Mouse (Mus musculus): Measurements from ENCODE around the gene Kdm2a. TPM values are rescaled to one million over a fixed set of nuclear protein-coding genes. Genes with fewer than 3 reads are reported as not detected.
A peak's percentile ranks its signal among the peaks of the same experiment; 100 is the strongest.

Kdm2a gene
- polyA plus RNA-seq, 1 experiment from 2014 or later = 25.4 TPM

- H3K9ac ChIP-seq = peak overlapping the region; percentile 46
These were observed 95.0 kb downstream of the Kdm2a start for GRCm38 (mm10) chr19:4302936-4303639.

DNA sequence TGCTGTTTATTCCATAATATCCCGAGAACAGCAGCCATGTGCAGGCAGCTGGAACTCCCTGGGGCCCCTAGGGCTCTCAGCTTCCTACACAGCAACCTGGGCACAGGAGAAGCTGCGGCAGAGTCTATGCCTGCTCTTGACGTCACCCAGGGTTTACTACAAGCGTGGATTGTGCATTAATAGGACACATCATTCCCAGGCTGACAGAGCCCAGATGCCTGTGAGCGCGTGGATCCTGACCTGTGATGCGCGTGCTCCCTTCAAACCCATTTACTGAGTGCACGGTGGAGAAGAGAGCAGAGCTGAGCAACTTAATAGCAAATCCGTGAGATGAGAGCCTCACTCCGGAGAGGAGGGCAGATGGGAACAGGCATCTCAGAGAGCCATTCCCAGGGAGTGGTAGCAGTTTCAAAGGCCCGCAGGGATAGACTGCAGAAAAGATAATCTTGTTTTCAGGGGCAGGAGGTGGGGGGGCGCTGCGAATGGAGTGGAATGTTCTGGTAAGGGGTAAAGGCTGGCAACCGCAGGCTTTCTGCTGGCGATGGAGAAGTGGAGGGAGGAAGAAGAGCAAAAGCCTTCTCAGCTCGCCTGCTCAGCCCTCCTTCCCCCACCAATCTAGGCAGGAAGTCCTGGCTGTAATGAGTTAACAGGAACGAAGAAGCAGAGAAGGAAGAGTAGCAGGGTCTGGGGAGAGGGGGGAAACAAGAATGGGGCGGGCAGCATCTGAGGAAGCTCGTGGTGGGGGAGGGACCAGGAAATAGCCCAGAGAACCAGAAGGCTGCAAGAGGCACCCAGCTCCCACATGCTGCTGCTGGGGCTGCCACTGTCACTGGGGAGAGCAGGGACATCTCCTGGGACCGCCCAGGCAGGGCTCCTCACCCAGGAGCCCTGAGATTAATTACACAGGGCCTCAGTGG lies 96.1 kb downstream of the Kdm2a start:
- no peak for ATAC-seq
- peak overlapping the region; percentile 46 for H3K9ac ChIP-seq
- 33% methylated on average over 21 of the region's 21 CpGs for WGBS (ENCODE audit: insufficient replicate concordance)

More at GRCm38 (mm10) chr19:4302936-4303639, 95.0 kb downstream of the Kdm2a start:
- Histone ChIP-seq H3K4me2 (peak overlapping the region; percentile 73), H3K27me3 (replicated peaks) (0 out of 2 replicates have a peak, but pooled peaks cover 5% of the 10 kb centered on the region), H3K27ac (peak overlapping the region; percentile 75), H3K4me3 (peak overlapping the region; percentile 12), H3K9me3 (replicated peaks) (no peaks in the 10 kb centered on the region), H3K36me3 (peaks cover 16% of the 10 kb centered on the region), H3K4me1 (peaks cover 82% of the 10 kb centered on the region)
- 28% methylated on average over 7 of the region's 7 CpGs for WGBS (ENCODE audit: insufficient replicate concordance)
- ATAC-seq = no peak

DNA sequence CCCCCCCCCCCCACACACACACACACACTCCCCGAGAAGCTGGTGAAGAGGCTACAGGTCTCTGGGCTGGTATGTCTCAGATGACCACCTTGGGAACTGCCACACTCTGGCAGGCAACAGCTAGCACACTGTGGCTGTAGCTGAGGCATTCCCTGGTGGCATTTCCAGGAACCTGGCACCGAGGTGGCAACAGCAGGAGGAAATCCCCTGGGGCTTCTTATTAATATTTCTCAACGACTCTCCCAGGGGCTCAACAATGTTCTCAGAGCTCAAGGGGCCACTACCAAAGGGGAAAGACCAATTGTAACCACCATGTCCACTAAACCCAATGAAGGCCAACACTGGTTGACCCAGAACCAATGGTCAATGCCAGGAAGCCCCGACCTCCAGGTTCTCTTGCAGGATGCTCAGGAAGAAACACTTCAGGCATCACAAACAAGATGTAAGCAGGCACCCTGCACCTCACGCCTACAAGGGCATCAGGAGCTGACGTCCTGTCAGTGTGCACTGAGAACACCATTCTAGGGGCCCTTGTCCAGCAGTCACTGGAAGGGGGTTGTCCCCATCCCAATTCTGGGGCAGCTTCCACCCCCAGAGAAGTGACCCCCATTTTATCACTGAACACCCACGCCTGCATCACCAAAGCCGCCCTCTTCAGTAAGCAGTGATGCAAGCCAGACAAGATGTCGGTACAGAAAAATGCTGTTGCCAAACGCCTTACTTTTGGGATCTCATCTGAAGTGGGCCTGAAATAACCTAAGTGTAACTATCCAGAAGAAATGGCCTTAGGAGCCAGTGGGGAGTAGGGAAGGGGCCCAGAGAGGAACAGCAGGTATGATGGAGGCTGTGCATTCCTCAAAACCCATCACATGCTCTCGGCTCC lies 97.0 kb downstream of the Kdm2a start:
- H3K4me2 ChIP-seq = peak overlapping the region; percentile 73
- WGBS (ENCODE audit: insufficient replicate concordance) = 49% methylated on average over 11 of the region's 11 CpGs
- ATAC-seq = no peak
- no peaks in the 10 kb centered on the region for H3K27me3 ChIP-seq (replicated peaks)
- no peaks in the 10 kb centered on the region for H3K9me3 ChIP-seq (replicated peaks)
- H3K36me3 ChIP-seq = peaks cover 31% of the 10 kb centered on the region
- H3K27ac ChIP-seq = peak overlapping the region; percentile 75
- H3K4me1 ChIP-seq = peaks cover 93% of the 10 kb centered on the region
- 0 out of 2 replicates have a peak overlapping the region, but pooled peaks have one; percentile 14 for H3K9ac ChIP-seq
- no peak overlapping the region for H3K4me3 ChIP-seq

More for the DNA sequence above, 96.1 kb downstream of the Kdm2a start:
- Histone ChIP-seq H3K9me3 (replicated peaks) (no peaks in the 10 kb centered on the region), H3K4me3 (peak overlapping the region; percentile 9), H3K36me3 (peaks cover 26% of the 10 kb centered on the region), H3K4me2 (peak overlapping the region; percentile 73), H3K27ac (peak overlapping the region; percentile 75), H3K4me1 (peaks cover 91% of the 10 kb centered on the region), H3K27me3 (replicated peaks) (0 out of 2 replicates have a peak, but pooled peaks cover 4% of the 10 kb centered on the region)

DNA sequence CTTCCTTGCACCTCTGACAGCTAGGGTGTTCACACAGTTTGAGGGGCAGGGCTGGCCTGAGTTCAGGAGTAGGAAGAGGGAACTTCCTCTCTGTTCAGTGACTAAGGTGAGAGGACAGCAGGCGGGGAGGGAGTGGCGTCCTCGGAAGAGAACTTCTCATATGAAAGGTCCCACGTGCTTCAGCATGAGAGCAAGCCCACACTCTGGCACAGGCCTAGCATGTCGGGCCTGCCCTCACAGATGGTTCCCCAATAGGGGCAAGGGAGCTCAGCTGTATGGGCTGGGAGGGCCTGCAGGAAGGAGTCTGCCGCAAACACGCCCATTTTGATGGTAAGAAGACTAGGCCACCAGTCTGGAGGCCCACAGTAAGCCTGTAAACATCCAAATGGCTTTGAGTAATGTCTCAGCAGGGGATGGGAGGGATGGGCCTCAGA lies 97.8 kb downstream of the Kdm2a start:
- Histone ChIP-seq H3K36me3 (peaks cover 39% of the 10 kb centered on the region), H3K27me3 (replicated peaks) (no peaks in the 10 kb centered on the region), H3K9ac (peak overlapping the region; percentile 14; the same call in 1 of the 2 replicates), H3K4me3 (no peak overlapping the region), H3K4me2 (peak overlapping the region; percentile 73), H3K27ac (peak overlapping the region; percentile 71), H3K9me3 (replicated peaks) (no peaks in the 10 kb centered on the region), H3K4me1 (peaks cover 98% of the 10 kb centered on the region)
- peak; percentile 41; the same call in 1 of the 2 replicates for ATAC-seq
- whole genome bisulfite sequencing (ENCODE audit: insufficient replicate concordance) = 23% methylated on average over 7 of the region's 7 CpGs

- Histone ChIP-seq H3K4me2 (peak overlapping the region; percentile 73), H3K4me3 (no peak overlapping the region), H3K36me3 (peaks cover 43% of the 10 kb centered on the region), H3K4me1 (peaks cover 98% of the 10 kb centered on the region), H3K9me3 (replicated peaks) (no peaks in the 10 kb centered on the region), H3K27ac (peak overlapping the region; percentile 71), H3K27me3 (replicated peaks) (no peaks in the 10 kb centered on the region), H3K9ac (no peak overlapping the region)
- 44% methylated on average over 6 of the region's 6 CpGs for WGBS (ENCODE audit: insufficient replicate concordance)
- peak; percentile 18; the same call in 1 of the 2 replicates for ATAC-seq
These were observed 98.4 kb downstream of the Kdm2a start for GRCm38 (mm10) chr19:4299574-4300270.

DNA sequence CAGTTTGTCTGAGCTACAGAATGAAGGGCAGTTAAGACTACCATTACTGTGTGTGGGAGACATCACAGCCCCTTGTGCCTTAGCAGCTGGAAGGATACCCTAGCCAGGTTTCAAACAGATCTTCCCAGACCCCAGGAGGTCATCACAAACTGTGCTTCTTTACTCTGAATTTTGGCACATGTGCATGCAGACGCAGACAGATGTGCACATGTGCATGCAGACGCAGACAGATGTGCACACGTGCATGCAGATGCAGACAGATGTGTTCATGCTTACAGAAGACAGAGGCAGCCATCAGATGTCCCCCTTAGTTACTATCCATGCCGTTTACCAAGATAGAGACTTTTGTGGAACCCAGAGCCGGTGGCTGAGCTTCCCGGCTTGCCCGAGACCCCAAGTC lies 99.0 kb downstream of the Kdm2a start:
- Histone ChIP-seq H3K27ac (peak overlapping the region; percentile 71), H3K36me3 (peaks cover 47% of the 10 kb centered on the region), H3K9ac (no peak overlapping the region), H3K27me3 (replicated peaks) (no peaks in the 10 kb centered on the region), H3K4me3 (no peak overlapping the region), H3K9me3 (replicated peaks) (no peaks in the 10 kb centered on the region), H3K4me2 (peak overlapping the region; percentile 73), H3K4me1 (peaks cover 98% of the 10 kb centered on the region)
- WGBS (ENCODE audit: insufficient replicate concordance) = 75% methylated on average over 7 of the region's 7 CpGs
- ATAC-seq = no peak

- 67% methylated on average over 17 of the region's 17 CpGs for WGBS (ENCODE audit: insufficient replicate concordance)
- H3K4me2 ChIP-seq = no peak overlapping the region
- H3K4me3 ChIP-seq = no peak overlapping the region
- peaks cover 50% of the 10 kb centered on the region for H3K36me3 ChIP-seq
- H3K4me1 ChIP-seq = peaks cover 96% of the 10 kb centered on the region
- no peak for ATAC-seq
- H3K27me3 ChIP-seq (replicated peaks) = no peaks in the 10 kb centered on the region
- no peak overlapping the region for H3K9ac ChIP-seq
- H3K9me3 ChIP-seq (replicated peaks) = no peaks in the 10 kb centered on the region
- H3K27ac ChIP-seq = peak overlapping the region; percentile 71; the same call in 1 of the 2 replicates
These were observed 99.6 kb downstream of the Kdm2a start for GRCm38 (mm10) chr19:4298322-4299121.

DNA sequence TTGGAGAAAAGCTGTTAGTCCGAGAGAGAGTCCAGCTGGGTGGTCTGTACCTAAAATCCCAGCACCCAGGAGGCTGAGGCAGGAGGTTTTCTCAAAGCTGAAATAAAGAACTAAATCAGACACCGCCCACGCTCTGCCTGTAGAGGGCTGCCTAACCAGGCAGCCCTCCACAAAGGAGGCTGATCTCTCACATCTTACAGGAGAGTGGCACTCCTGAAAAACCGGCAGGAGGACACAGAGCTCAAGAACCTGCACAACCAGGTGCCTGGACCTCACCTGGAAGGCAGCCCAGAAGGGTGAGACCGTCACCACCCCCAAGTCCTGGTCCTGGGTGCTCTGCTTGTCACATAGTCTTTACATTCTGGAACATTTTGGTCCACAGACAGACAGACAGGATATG lies 100.2 kb downstream of the Kdm2a start:
- Histone ChIP-seq H3K27ac (no peak overlapping the region), H3K4me2 (no peak overlapping the region), H3K36me3 (peaks cover 56% of the 10 kb centered on the region), H3K4me3 (no peak overlapping the region), H3K4me1 (peaks cover 90% of the 10 kb centered on the region), H3K9me3 (replicated peaks) (no peaks in the 10 kb centered on the region), H3K9ac (no peak overlapping the region), H3K27me3 (replicated peaks) (no peaks in the 10 kb centered on the region)
- 60% methylated on average over 5 of the region's 5 CpGs for WGBS (ENCODE audit: insufficient replicate concordance)
- ATAC-seq = no peak

- no peak overlapping the region for H3K4me2 ChIP-seq
- 0 out of 2 replicates have a peak overlapping the region, but pooled peaks have one; percentile 27 for H3K9ac ChIP-seq
- H3K9me3 ChIP-seq (replicated peaks) = no peaks in the 10 kb centered on the region
- peaks cover 77% of the 10 kb centered on the region for H3K4me1 ChIP-seq
- H3K27ac ChIP-seq = peak overlapping the region; percentile 27; the same call in 1 of the 2 replicates
- H3K27me3 ChIP-seq (replicated peaks) = no peaks in the 10 kb centered on the region
- WGBS (ENCODE audit: insufficient replicate concordance) = 80% methylated on average over 2 of the region's 2 CpGs
- peaks cover 68% of the 10 kb centered on the region for H3K36me3 ChIP-seq
- H3K4me3 ChIP-seq = no peak overlapping the region
- ATAC-seq = no peak
These were observed 101.5 kb downstream of the Kdm2a start for GRCm38 (mm10) chr19:4296611-4297010.

DNA sequence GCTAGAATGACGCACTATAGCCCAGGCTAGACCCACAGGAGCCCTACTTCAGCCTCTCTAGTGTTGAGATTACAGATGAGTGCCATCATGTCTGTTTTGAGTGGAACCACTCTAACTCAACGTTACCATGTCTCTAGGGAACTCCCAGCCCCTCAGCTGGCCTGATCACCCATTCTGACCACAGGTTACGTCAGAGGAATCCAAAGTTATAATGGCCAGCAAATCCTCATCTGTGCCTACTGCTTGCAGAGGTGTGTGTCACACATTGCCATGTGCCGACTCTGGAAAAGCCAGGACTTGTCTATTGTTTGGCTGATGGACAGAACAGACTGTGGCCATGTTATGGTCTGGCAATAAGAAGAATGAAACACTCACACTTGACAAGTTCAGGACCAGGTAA lies 102.7 kb downstream of the Kdm2a start:
- Histone ChIP-seq H3K27ac (peak overlapping the region; percentile 63), H3K9ac (no peak overlapping the region), H3K4me1 (peaks cover 65% of the 10 kb centered on the region), H3K4me3 (no peak overlapping the region), H3K9me3 (replicated peaks) (no peaks in the 10 kb centered on the region), H3K27me3 (replicated peaks) (no peaks in the 10 kb centered on the region), H3K4me2 (no peak overlapping the region), H3K36me3 (peaks cover 74% of the 10 kb centered on the region)
- 76% methylated on average over 4 of the region's 4 CpGs for WGBS (ENCODE audit: insufficient replicate concordance)
- no peak for ATAC-seq
